Mouse (Mus musculus) heart, embryonic 12.5 days (tissue): ENCODE data around the gene Elk1. TPM values are rescaled to one million over a fixed set of nuclear protein-coding genes. Genes with fewer than 3 reads are reported as not detected.

ENCODE experiments used
- ATAC-seq: fragments of 200-750 bp; cut with Nextera tagmentation; 2 replicates; pipeline ENCODE4 v1.8.0; 2017; ENCODE audit warnings: moderate TSS enrichment, moderate library complexity; ENCODE audit not compliant: insufficient number of reproducible peaks, low FRiP score
- H3K27ac ChIP-seq: fragments of 300-500 bp; sonication (generic); 2 replicates; pipeline ENCODE4 v1.5.1; 2016; ENCODE audit warnings: mild to moderate bottlenecking, moderate library complexity; ENCODE audit not compliant: poor library complexity, severe bottlenecking
- H3K27me3 ChIP-seq: fragments of 300-500 bp; sonication (generic); replicated peaks from 2 replicates; pipeline ENCODE4 v1.6.1; 2016; ENCODE audit warnings: mild to moderate bottlenecking, moderate library complexity
- H3K36me3 ChIP-seq: fragments of 300-500 bp; sonication (generic); 2 replicates; pipeline ENCODE4 v1.6.1; 2016; ENCODE audit warnings: mild to moderate bottlenecking, moderate library complexity
- H3K4me1 ChIP-seq: fragments of 300-500 bp; sonication (generic); replicated peaks from 2 replicates; pipeline ENCODE4 v1.6.1; 2016; ENCODE audit warnings: mild to moderate bottlenecking
- H3K4me2 ChIP-seq: fragments of 300-500 bp; sonication (generic); 2 replicates; pipeline ENCODE4 v1.6.1; 2016; ENCODE audit warnings: mild to moderate bottlenecking, moderate library complexity
- H3K4me3 ChIP-seq: fragments of 300-500 bp; sonication (generic); 2 replicates; pipeline ENCODE4 v1.5.1; 2016; ENCODE audit warnings: mild to moderate bottlenecking
- H3K9ac ChIP-seq: fragments of 300-500 bp; sonication (generic); 2 replicates; pipeline ENCODE4 v1.6.1; 2016; ENCODE audit warnings: mild to moderate bottlenecking, moderate library complexity
- H3K9me3 ChIP-seq: fragments of 300-500 bp; sonication (generic); replicated peaks from 2 replicates; pipeline ENCODE4 v1.6.1; 2016; ENCODE audit warnings: mild to moderate bottlenecking, moderate library complexity
- WGBS: fragments of 180-500 bp; shearing (Covaris S2); methylation state at CpG from one replicate; pipeline ENCODE4 v1.1.7; 2016; 5-methylcytosine and 5-hydroxymethylcytosine counted together
- polyA plus RNA-seq: library from polyadenylated mRNA; unstranded; fragments of >200 nt; fragmentation: Nextera tagmentation; extraction: Ambion mirVana; gene quantifications from 2 replicates; pipeline ENCODE4 v1.2.1, GENCODE M21; 2016

The Elk1 gene
- polyA plus RNA-seq, 1 experiment from 2014 or later = 14.6 TPM

DNA sequence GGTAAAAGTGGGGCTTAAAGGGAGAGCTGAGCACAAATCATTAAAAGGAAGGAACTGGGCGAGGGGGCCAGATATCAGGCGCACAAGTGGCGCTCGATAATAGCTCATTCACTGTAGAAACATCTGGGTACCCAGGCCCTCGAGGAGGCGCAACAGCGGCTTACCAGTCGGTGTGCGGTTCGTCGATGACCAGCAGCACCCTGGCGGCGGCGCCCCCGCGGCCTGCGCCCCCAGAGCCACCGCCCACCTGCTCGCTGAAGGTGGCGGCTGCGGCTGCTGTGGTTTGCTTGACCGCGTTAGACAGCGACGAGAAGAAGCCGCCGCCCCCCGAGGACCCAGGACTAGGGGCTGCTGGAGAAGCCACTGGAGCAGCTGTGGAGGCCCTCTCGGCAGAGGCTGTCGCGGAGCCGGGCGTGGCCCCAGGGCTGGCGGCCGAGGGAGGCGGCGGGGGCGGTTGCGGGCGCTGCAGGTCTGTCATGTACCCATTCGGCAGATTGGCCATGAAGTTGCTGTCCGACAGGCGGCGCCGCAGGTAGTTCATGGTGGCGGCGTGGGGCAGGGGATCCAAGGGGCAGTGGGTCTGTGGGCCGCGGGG, 30.1 kb downstream of the Elk1 start:
- Histone ChIP-seq H3K36me3 (no peaks in the 10 kb centered on the region; the same call in 1 of the 2 replicates), H3K9me3 (no peaks in the 10 kb centered on the region), H3K4me1 (no peaks in the 10 kb centered on the region), H3K9ac (no peak overlapping the region), H3K27ac (no peak overlapping the region), H3K4me2 (peak overlapping the region; percentile 71), H3K27me3 (peaks cover 11% of the 10 kb centered on the region; the same call in 1 of the 2 replicates), H3K4me3 (peak overlapping the region; percentile 42)
- peak; percentile 11 for ATAC-seq
- WGBS = 12% methylated on average over 49 of the region's 49 CpGs

DNA sequence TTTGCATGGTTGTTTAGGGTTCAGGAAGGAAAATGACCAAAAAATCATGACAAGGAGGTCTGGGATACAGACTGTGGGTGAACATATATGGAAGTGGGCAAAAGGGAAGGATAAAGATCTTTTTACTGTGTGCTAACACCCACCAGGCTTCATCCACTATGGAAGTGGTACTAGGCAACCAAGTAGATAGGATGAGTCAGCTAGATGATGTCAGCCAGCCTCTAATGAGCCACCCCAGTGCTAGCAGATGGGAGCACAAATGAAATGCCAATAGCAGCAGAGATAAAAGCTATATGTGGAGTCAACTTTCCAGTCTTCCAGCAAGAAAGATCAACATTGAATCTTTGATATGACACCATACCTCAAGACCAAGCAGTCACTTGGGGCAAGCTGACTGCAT, 35.3 kb downstream of the Elk1 start:
- Histone ChIP-seq H3K27me3 (peaks cover 11% of the 10 kb centered on the region; the same call in 1 of the 2 replicates), H3K4me2 (no peak overlapping the region), H3K4me1 (no peaks in the 10 kb centered on the region), H3K36me3 (no peaks in the 10 kb centered on the region), H3K4me3 (no peak overlapping the region), H3K9me3 (no peaks in the 10 kb centered on the region; the same call in 1 of the 2 replicates), H3K27ac (no peak overlapping the region), H3K9ac (no peak overlapping the region)
- ATAC-seq = no peak

DNA sequence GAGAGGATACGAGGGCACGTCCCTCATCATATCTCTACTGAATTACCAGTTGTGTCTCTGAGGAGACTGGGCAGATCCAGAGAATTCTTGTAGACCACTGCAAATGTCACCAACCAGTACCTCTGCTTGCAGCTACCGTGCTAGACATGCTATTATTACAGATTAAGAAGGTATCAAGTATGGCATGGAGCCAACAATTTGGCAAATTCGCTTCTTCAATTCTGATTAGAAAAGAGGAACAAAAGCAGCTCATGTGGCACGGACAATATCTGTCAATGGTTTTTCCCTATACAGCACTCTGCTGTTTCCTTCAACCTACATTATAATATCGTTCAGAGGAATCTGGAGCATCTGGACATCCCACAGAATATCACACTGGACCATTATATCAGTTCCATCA, 36.7 kb downstream of the Elk1 start:
- Histone ChIP-seq H3K27ac (no peak overlapping the region), H3K4me2 (no peak overlapping the region), H3K4me1 (no peaks in the 10 kb centered on the region), H3K27me3 (no peaks in the 10 kb centered on the region), H3K36me3 (no peaks in the 10 kb centered on the region), H3K9ac (no peak overlapping the region), H3K4me3 (no peak overlapping the region), H3K9me3 (no peaks in the 10 kb centered on the region; the same call in 1 of the 2 replicates)
- WGBS = 73% methylated on average over 6 of the region's 6 CpGs
- ATAC-seq = no peak

DNA sequence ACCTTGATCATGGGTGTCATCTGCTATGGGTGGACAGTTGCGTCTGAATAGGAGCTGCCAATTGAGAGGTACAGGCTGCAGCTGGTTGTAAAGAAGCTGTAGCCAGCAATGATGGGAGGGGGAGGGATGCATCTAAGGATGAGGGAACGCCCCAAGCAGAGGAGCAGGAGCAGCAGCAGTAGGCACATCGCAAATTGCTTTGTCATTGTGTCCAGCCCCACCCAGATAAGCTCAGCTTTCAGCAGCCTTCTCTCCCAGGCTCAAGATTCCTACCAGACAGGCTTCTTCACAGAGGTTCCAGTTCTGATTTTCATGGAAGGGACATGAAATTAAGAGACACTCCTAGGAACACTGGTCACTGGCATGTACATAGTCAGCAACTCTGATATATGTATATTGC, 40.3 kb downstream of the Elk1 start:
- WGBS = 33% methylated on average over 3 of the region's 3 CpGs
- Histone ChIP-seq H3K27ac (no peak overlapping the region), H3K36me3 (no peaks in the 10 kb centered on the region)

More for the DNA sequence above, 40.3 kb downstream of the Elk1 start:
- H3K27me3 ChIP-seq = no peaks in the 10 kb centered on the region
- no peak overlapping the region for H3K4me2 ChIP-seq
- H3K9me3 ChIP-seq = no peaks in the 10 kb centered on the region; the same call in 1 of the 2 replicates
- no peak overlapping the region for H3K9ac ChIP-seq
- no peak overlapping the region for H3K4me3 ChIP-seq
- ATAC-seq = no peak
- H3K4me1 ChIP-seq = no peaks in the 10 kb centered on the region

Other genes with a start within 250 kb of the Elk1 start
- 43.7 and 45.4 TPM in 2 replicates for gene Usp11, start 246.7 kb downstream of the Elk1 start, polyA plus RNA-seq
- 101 and 110 TPM in 2 replicates for gene Araf, start 152.8 kb downstream of the Elk1 start, polyA plus RNA-seq
- 31.3 and 32.5 TPM in 2 replicates for gene Timp1, start 80.4 kb downstream of the Elk1 start, polyA plus RNA-seq
- gene Syn1, start 29.6 kb downstream of the Elk1 start, polyA plus RNA-seq = 0.31 and 0.33 TPM in 2 replicates
- 2.2 and 2.7 TPM in 2 replicates for gene Cfp, start 19.1 kb downstream of the Elk1 start, polyA plus RNA-seq
- 46.0 and 51.8 TPM in 2 replicates for gene Uxt, start 11.4 kb upstream of the Elk1 start, polyA plus RNA-seq
- 4.1 and 4.4 TPM in 2 replicates for gene Zfp182, start 111.7 kb upstream of the Elk1 start, polyA plus RNA-seq
- not detected in 2 replicates for gene Spaca5, start 117.8 kb upstream of the Elk1 start, polyA plus RNA-seq
- gene Zfp300, start 138.9 kb upstream of the Elk1 start, polyA plus RNA-seq = 1.2 and 1.3 TPM in 2 replicates
- not detected in 2 replicates for gene Ssxa1, start 165.2 kb upstream of the Elk1 start, polyA plus RNA-seq
- not detected in 2 replicates for gene Gm21876, start 225.0 kb upstream of the Elk1 start, polyA plus RNA-seq